Comparison of ENCODE assay signal across 11 mouse cellular contexts in genomic region chr11:62223962-62224361, GRCm38 (mm10). TPM values are rescaled to one million over a fixed set of nuclear protein-coding genes. Genes with fewer than 3 reads are reported as not detected.
DNase-seq lines count a peak whose midpoint lies in the region; ATAC-seq and TF ChIP-seq lines count a peak whose summit lies in the region.
"Had no signal": no experiment of that assay in that cellular context is flagged by ENCODE, and none has a peak within 500 bp of the region (broad histone marks: within the 10 kb centered on the region; RNA-seq: fewer than 3 reads in every experiment).

No protein-coding gene starts in this region.

- no peaks in the 10 kb centered on the region for H3K4me1 ChIP-seq in hindbrain, embryonic 12.5 days
- H3K4me1 ChIP-seq: neural tube, embryonic 13.5 days had no signal

- H3K9me3 ChIP-seq in hindbrain, embryonic 12.5 days (replicated peaks): no peaks in the 10 kb centered on the region
- H3K9me3 ChIP-seq: limb, embryonic 15.5 days; neural tube, embryonic 13.5 days had no signal

- no peak overlapping the region for H3K9ac ChIP-seq in hindbrain, embryonic 12.5 days
- H3K9ac ChIP-seq: limb, embryonic 15.5 days; neural tube, embryonic 13.5 days had no signal

- WGBS in hindbrain, embryonic 12.5 days: 95% methylated on average over 7 of the region's 7 CpGs

- H3K79me2 ChIP-seq in C2C12 (ENCODE audit: control insufficient read depth, insufficient read depth): no peaks in the 10 kb centered on the region

- H3K36me3 ChIP-seq in C2C12 (ENCODE audit: control insufficient read depth, insufficient read depth): peaks cover 38% of the 10 kb centered on the region
- H3K36me3 ChIP-seq in hindbrain, embryonic 12.5 days: 0 out of 2 replicates have a peak, but pooled peaks cover 4% of the 10 kb centered on the region
- H3K36me3 ChIP-seq: limb, embryonic 15.5 days had no signal

- peak; percentile 59 for DNase-seq in gastrocnemius, adult 2 months
- no peak for DNase-seq in gastrocnemius, postnatal 4 days (ENCODE audit: low spot score in 2 of 2)
- peak; percentile 16 to 31 for DNase-seq in cerebellum, postnatal 14 days
- no peak for DNase-seq in testis, postnatal 14 days (ENCODE audit: low spot score)
- no peak for DNase-seq in ovary, postnatal 36 days (ENCODE audit: low spot score)

- H3K27ac ChIP-seq in gastrocnemius, adult 2 months: peak overlapping the region; percentile 63
- no peak overlapping the region for H3K27ac ChIP-seq in hindbrain, embryonic 12.5 days
- H3K27ac ChIP-seq: kidney, postnatal 0 days; limb, embryonic 15.5 days; neural tube, embryonic 13.5 days had no signal

- no peaks in the 10 kb centered on the region for H3K79me3 ChIP-seq in C2C12 (ENCODE audit: low read depth)

- intact Hi-C loops in gastrocnemius, adult 2 months (cut with DNase I): no loop called here

- H3K4me2 ChIP-seq in hindbrain, embryonic 12.5 days (replicated peaks): no peak overlapping the region
- H3K4me2 ChIP-seq: limb, embryonic 15.5 days; neural tube, embryonic 13.5 days had no signal

- peak; percentile 88 to 93 for ATAC-seq in hematopoietic stem cell, adult 5-6 weeks (replicated peaks in 1 of 2; ENCODE audit: insufficient read depth in 1 of 2, low FRiP score in 2 of 2, low TSS enrichment in 1 of 2, low read depth in 1 of 2, poor library complexity in 2 of 2, severe bottlenecking in 2 of 2)
- ATAC-seq in hindbrain, embryonic 12.5 days (ENCODE audit: low FRiP score): no peak

- TF ChIP-seq CTCF in gastrocnemius, adult 2 months (IDR thresholded peaks at IDR 0.05): no peak
- no peak for TF ChIP-seq CTCF in C2C12 (IDR thresholded peaks at IDR 0.05; ENCODE audit: control insufficient read depth, insufficient read depth, insufficient read length)

- H3K27me3 ChIP-seq in C2C12 (ENCODE audit: control insufficient read depth, insufficient read depth, insufficient read length): no peaks in the 10 kb centered on the region
- H3K27me3 ChIP-seq in hindbrain, embryonic 12.5 days: no peaks in the 10 kb centered on the region
- H3K27me3 ChIP-seq: limb, embryonic 15.5 days; neural tube, embryonic 13.5 days had no signal

- H3K4me3 ChIP-seq in gastrocnemius, adult 2 months: no peak overlapping the region
- no peak overlapping the region for H3K4me3 ChIP-seq in C2C12 (ENCODE audit: insufficient read depth, poor library complexity, severe bottlenecking)
- no peak overlapping the region for H3K4me3 ChIP-seq in hindbrain, embryonic 12.5 days
- H3K4me3 ChIP-seq: limb, embryonic 15.5 days; neural tube, embryonic 13.5 days had no signal

- no peak overlapping the region for H3ac ChIP-seq in C2C12 (ENCODE audit: control insufficient read depth, insufficient read length, low read depth)

TF ChIP-seq in C2C12, 6 proteins besides CTCF, POLR2A, EP300 and RAD21:
- TF ChIP-seq MAX (IDR thresholded peaks at IDR 0.05) (peak; percentile 98), MYOD1 (IDR thresholded peaks at IDR 0.05; ENCODE audit: control insufficient read depth, insufficient read length, low read depth) (no peak), MYOG (IDR thresholded peaks at IDR 0.05; ENCODE audit: control insufficient read depth, extremely low read depth, insufficient read length) (no peak)

RNA-seq across cellular contexts. Expression of gene Adora2b, which starts 24.8 kb away (rescaled TPM):
- total RNA-seq in gastrocnemius, adult 2 months (2021): under 1 TPM; 0.26 to 0.95 TPM
- 1 to 10 TPM; 2.3 to 2.4 TPM for total RNA-seq in gastrocnemius, postnatal 4 days (2021)
- 3.7 TPM for polyA plus RNA-seq in C2C12 (2012; fragmentation: generic; extraction: Trizol)
- total RNA-seq in hematopoietic stem cell, adult 5-6 weeks (2017): 0.63 and 2.2 TPM in 2 replicates
- 5.1 and 6.2 TPM in 2 replicates for polyA plus RNA-seq in hindbrain, embryonic 12.5 days (2016; fragmentation: Nextera tagmentation; extraction: Ambion mirVana)

RNA-seq across cellular contexts. Expression of gene Zswim7, which starts 57.2 kb away (rescaled TPM):
- 10 to 100 TPM; 33.5 to 40.6 TPM for total RNA-seq in gastrocnemius, adult 2 months (2021)
- total RNA-seq in gastrocnemius, postnatal 4 days (2021): 10 to 100 TPM; 10.6 to 13.8 TPM
- polyA plus RNA-seq in C2C12 (2012; fragmentation: generic; extraction: Trizol): 38.0 TPM
- 6.1 and 14.6 TPM in 2 replicates for total RNA-seq in hematopoietic stem cell, adult 5-6 weeks (2017)
- polyA plus RNA-seq in hindbrain, embryonic 12.5 days (2016; fragmentation: Nextera tagmentation; extraction: Ambion mirVana): 17.1 TPM in 2 replicates

RNA-seq across cellular contexts. Expression of gene Ttc19, which starts 57.3 kb away (rescaled TPM):
- total RNA-seq in gastrocnemius, adult 2 months (2021): 10 to 100 TPM; 37.4 to 50.1 TPM
- 10 to 100 TPM; 16.1 to 18.2 TPM for total RNA-seq in gastrocnemius, postnatal 4 days (2021)
- polyA plus RNA-seq in C2C12 (2012; fragmentation: generic; extraction: Trizol): 8.6 TPM
- total RNA-seq in hematopoietic stem cell, adult 5-6 weeks (2017): 22.4 and 29.3 TPM in 2 replicates
- 33.8 and 36.1 TPM in 2 replicates for polyA plus RNA-seq in hindbrain, embryonic 12.5 days (2016; fragmentation: Nextera tagmentation; extraction: Ambion mirVana)

Comparison
In these comparisons a context has a peak if more than half of its experiments do, and no peak if none do; other contexts are left out.
1. DNase-seq: peak in gastrocnemius, adult 2 months (single experiment) and cerebellum, postnatal 14 days (2 of 2); none in gastrocnemius, postnatal 4 days (0 of 2), testis, postnatal 14 days (single experiment) and ovary, postnatal 36 days (single experiment).